Mouse (Mus musculus) cerebellum, postnatal 10 days (tissue): ENCODE data around the gene Yars.

Experiments
- DNase-seq, 2 experiments: peaks; one replicate each; pipeline ENCODE4 v3.0.0; 2021; ENCODE audit warnings: mixed read lengths in 2 of 2

The Yars gene

GRCm38 (mm10) chr4:129188803-129189541, 588 bp upstream of the Yars start:
- DNase-seq, result peak; percentile 74

- peak; percentile 31 to 49 for DNase-seq
Observed at GRCm38 (mm10) chr4:129190538-129190937, 978 bp downstream of the Yars start.

GRCm38 (mm10) chr4:129191691-129192090, 2.1 kb downstream of the Yars start:
- DNase-seq, result no peak

GRCm38 (mm10) chr4:129194280-129194679, 4.7 kb downstream of the Yars start:
- no peak for DNase-seq

GRCm38 (mm10) chr4:129197514-129197913, 8.0 kb downstream of the Yars start:
- DNase-seq, result no peak

GRCm38 (mm10) chr4:129204655-129205054, 15.1 kb downstream of the Yars start:
- no peak for DNase-seq

- no peak for DNase-seq
Observed at GRCm38 (mm10) chr4:129206792-129207191, 17.2 kb downstream of the Yars start.

- DNase-seq, result peak; percentile 45 to 75
Observed at GRCm38 (mm10) chr4:129209504-129209903, 19.9 kb downstream of the Yars start.

- DNase-seq, result peak in 1 of 2 experiments; percentile 48
Observed at GRCm38 (mm10) chr4:129211461-129211860, 21.9 kb downstream of the Yars start.

GRCm38 (mm10) chr4:129212486-129212885, 22.9 kb downstream of the Yars start:
- DNase-seq, result peak; percentile 60 to 67

- no peak for DNase-seq
Observed at GRCm38 (mm10) chr4:129218569-129219175, 29.1 kb downstream of the Yars start.

GRCm38 (mm10) chr4:129219198-129219597, 29.6 kb downstream of the Yars start:
- no peak for DNase-seq

- DNase-seq, result peak; percentile 91 to 95
Observed at GRCm38 (mm10) chr4:129220376-129221089, 31.0 kb downstream of the Yars start.

GRCm38 (mm10) chr4:129221097-129222010, 31.8 kb downstream of the Yars start:
- peak in 1 of 2 experiments; percentile 64 for DNase-seq

GRCm38 (mm10) chr4:129222019-129222925, 32.7 kb downstream of the Yars start:
- DNase-seq, result peak; percentile 45 to 47

GRCm38 (mm10) chr4:129223421-129224281, 34.1 kb downstream of the Yars start:
- peak; percentile 66 to 70 for DNase-seq

- peak; percentile 72 to 74 for DNase-seq
Observed at GRCm38 (mm10) chr4:129225315-129225714, 35.8 kb downstream of the Yars start.

GRCm38 (mm10) chr4:129226441-129226963, 36.9 kb downstream of the Yars start:
- DNase-seq, result peak; percentile 56 to 70

GRCm38 (mm10) chr4:129227170-129227984, 37.8 kb downstream of the Yars start:
- peak; percentile 89 for DNase-seq
